In genomic region chr7:81729787-81730186, GRCm38 (mm10) we compare ENCODE assay signal across 15 mouse cellular contexts. TPM values are rescaled to one million over a fixed set of nuclear protein-coding genes. Genes with fewer than 3 reads are reported as not detected.
"Had no signal": no experiment of that assay in that cellular context is flagged by ENCODE, and none has a peak within 500 bp of the region (broad histone marks: within the 10 kb centered on the region; RNA-seq: fewer than 3 reads in every experiment).

No protein-coding gene starts in this region.

- DNase-seq: kidney, adult 11 months; kidney, adult 9 months; kidney, postnatal 36 days; layer of hippocampus, postnatal 36 days; lung, embryonic 14.5 days; lung, postnatal 10 days; right cerebral cortex, adult 18-20 months; right cerebral cortex, postnatal 25 days; thymus, adult 18-20 months; thymus, postnatal 14 days had no signal

- H3K9ac ChIP-seq: limb, embryonic 15.5 days; lung, embryonic 14.5 days; midbrain, embryonic 13.5 days; neural tube, embryonic 15.5 days had no signal

- H3K4me3 ChIP-seq: limb, embryonic 15.5 days; midbrain, embryonic 13.5 days; neural tube, embryonic 15.5 days had no signal

- H3K4me1 ChIP-seq: midbrain, embryonic 13.5 days; neural tube, embryonic 15.5 days had no signal

- H3K27ac ChIP-seq: kidney, postnatal 0 days; limb, embryonic 15.5 days; macrophage; midbrain, embryonic 13.5 days; neural tube, embryonic 15.5 days had no signal

- H3K9me3 ChIP-seq: limb, embryonic 15.5 days; midbrain, embryonic 13.5 days; neural tube, embryonic 15.5 days had no signal

- H3K4me2 ChIP-seq: limb, embryonic 15.5 days; lung, embryonic 14.5 days; midbrain, embryonic 13.5 days; neural tube, embryonic 15.5 days had no signal

- H3K27me3 ChIP-seq: limb, embryonic 15.5 days; midbrain, embryonic 13.5 days; neural tube, embryonic 15.5 days had no signal

- ATAC-seq: midbrain, embryonic 13.5 days had no signal

- H3K36me3 ChIP-seq: limb, embryonic 15.5 days; midbrain, embryonic 13.5 days; neural tube, embryonic 15.5 days had no signal

RNA-seq across cellular contexts. Expression of gene Homer2, which starts 22.5 kb away (rescaled TPM):
- polyA plus RNA-seq: macrophage had no signal
